Mouse (Mus musculus) erythroid progenitor cell, adult 5-6 weeks (primary cell): ENCODE measurements around the gene Matk. TPM values are rescaled to one million over a fixed set of nuclear protein-coding genes. Genes with fewer than 3 reads are reported as not detected.
"Not testable (repeated sequence)": the region's sequence is repeated elsewhere in the genome, so short reads cannot be mapped to it uniquely, and the experiment has no call there.

Experiments
- ATAC-seq: replicated peaks from 2 replicates; pipeline ENCODE4 v1.8.0; 2016; ENCODE audit warnings: moderate number of reproducible peaks, mild to moderate bottlenecking, moderate TSS enrichment, inconsistent platforms; ENCODE audit not compliant: poor library complexity, low FRiP score, severe bottlenecking
- total RNA-seq, 2 experiments: library from RNA; stranded (forward) in 1 of 2; stranded (reverse) in 1 of 2; fragments of 150-400 nt in 1 of 2; fragments of 186-747, 209-891 nt in 1 of 2; gene quantifications; 2 replicates each; pipeline versions ENCODE4 v1.2.3 to v1.2.4; 2015 to 2017; ENCODE audit warnings: low replicate concordance in 2 of 2

Gene Matk
- total RNA-seq (2015; ENCODE audit: low replicate concordance) (1.7 and 2.2 TPM in 2 replicates), total RNA-seq (2017; ENCODE audit: low replicate concordance) (1.5 and 1.7 TPM in 2 replicates)

DNA sequence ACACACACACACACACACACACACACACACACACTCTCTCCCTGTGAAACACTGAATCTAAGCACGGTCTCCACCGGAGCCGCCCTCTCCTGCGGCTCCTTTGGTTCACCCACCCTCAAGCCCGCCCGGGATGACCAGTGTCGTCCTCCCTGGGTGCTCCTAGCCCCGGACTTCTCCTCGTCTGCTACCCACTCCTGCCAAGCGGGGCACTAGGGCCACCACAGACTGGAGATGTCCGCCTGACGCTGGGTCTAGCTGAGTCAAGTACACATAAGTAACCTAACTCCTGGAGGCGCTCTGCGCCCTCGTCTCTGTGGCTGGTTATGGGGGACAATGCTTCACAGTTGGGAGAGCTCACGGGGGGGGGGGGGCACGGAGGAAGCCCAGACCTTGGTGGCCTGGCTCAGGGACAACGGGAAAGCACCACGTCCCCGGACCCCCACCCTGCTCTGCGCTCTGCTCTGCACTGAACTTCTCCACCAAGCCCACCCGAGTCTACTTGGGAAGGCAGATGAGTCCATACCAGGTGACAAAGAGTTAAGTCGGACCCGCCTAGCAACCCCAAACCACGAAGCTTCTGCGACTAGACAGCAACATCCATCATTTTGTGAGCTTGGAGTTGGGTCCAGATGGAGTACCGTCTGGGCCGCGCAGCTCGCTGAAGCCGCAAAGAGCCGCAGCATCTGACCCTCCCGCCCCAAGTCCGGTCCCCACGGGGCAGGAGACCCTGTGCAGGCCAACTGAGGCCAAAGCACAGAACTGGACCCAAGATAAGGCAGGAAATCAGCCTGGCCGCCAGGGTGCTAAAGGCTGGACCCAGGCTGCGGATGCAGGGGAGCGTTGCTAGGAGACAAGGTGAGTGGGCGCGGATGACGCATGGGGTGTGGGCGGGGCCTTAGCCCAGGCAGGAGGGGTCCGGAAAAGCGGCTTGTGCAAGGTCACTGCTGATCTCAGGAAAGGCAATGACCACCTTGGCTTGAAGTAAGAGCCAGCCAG is at the start of gene Matk:
Gene Matk, plus strand, starts transcription at position 512 of the 996 bp plus-strand sequence.
- no peak for ATAC-seq

DNA sequence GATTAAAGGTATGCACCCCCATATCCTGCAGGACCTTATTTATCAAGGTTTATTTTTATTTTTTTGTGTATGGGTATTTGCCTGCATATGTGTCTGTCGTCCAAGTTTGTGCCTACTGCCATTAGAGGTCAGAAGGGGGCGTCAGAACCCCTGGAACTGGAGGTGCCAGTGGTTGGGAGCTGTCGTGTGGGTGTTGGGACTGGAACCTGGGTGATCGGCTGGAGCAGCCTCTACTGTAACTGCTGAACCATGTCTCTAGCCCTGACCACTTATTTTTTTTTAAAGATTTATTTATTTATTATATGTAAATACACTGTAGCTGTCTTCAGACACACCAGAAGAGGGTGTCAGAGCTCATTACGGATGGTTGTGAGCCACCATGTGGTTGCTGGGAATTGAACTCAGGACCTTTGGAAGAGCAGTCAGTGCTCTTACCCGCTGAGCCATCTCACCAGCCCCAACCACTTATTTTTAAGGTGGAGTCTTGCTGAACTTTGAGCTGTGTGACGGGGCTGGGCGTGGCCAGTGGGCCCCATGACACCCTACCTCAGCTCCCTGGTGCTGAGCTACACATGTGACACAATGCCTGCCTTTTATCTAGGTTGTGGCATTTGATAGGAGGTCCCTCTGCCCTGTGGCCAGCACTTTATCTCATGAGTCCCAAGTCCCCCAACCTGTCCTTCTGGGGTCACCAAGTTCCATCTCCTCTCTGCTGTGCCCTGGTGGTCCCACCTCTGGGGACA is 49.6 kb upstream of the Matk start:
- ATAC-seq: no peak

DNA sequence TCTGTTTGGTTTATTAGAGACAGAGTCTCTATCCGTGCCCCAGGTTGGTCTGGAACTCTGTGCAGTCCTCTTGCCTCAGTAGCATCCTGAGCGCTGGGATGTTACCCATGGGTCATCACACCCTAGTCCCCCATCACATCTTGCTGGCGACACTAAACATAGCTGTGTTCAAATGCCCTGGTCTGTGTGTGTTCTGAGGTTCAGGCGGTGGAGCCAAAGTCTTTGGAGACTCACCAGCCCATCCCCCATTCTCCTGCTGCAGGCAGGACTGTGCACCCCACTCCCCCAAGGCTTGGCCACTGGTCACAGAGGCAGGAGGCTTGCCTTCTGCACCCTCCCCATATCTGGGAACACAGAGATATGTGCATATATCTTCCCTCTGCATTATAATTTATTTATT is 48.6 kb upstream of the Matk start:
- no peak for ATAC-seq

DNA sequence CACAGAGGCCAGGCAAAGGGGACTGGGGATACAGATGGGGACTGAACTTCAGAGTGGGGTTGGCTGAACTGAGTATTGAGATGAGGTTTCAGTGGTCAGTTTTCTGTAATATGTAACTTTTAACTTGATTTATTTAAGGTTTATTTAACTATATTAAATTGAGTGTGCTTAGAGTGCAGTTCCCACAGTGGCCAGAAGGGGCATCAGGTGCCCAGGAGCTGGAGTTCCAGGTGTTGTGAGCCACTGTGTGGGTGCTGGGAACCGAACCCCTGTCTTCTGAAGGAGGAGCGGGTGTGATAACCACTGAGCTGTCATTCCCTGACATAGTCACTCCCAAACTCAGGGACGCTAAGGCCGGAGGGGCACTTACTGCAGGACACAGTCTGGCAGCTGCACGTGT is 42.6 kb upstream of the Matk start:
- ATAC-seq: no peak

DNA sequence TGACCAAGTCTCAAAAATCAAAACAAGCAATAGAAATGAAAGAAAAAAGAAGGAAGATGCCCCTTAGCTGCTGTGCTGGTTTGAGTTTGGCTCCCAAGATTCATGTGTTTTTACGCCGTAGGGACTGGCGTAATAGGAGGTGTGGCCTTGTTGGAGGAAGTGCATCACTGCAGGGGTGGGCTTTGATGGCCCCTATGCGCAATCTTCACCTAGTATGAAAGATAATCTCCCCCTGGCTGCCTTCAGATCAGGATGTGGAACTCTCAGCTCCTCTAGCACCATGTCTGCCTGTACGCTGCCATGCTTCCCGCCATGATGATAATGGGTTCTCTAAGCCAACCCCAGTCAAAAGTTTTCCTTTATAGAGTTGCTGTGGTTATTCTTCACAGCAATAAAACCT is 36.5 kb upstream of the Matk start:
- no peak for ATAC-seq

DNA sequence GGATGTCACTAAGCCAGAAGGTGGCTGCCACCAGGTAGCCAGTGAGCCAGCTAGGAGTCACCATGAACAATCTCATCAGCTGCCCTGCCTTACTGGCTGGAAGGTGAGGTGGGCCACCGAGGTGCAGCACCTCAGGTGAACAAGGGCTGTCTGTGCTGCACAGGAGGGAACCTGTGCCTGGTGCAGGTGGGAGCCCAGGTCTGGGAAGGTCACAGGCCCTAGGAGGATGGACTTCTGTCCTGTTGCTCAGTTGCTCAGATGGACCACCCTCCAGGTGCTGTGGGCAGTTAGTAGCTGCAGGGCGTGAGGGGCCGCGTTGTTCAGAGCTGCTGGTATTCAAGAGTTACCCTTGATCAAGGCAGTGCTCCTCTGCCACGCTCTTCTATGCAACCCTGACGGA is 35.9 kb upstream of the Matk start:
- ATAC-seq: no peak

DNA sequence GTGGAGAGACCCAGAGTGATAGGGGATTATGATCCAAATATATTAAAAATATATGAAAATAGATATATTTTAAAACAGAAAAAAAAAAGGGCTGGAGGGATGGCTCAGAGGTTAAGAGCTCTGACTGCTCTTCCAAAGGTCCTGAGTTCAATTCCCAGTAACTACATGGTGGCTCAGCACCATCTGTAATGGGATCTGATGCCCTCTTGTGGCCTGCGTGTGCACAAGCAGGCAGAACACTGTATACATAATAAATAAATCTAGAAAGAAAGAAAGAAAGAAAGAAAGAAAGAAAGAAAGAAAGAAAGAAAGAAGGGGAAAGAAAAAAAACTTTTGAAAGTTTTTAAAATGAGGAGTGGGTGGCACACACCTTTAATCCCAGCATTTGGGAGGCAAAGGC is 35.5 kb upstream of the Matk start:
- ATAC-seq: not testable (repeated sequence)

DNA sequence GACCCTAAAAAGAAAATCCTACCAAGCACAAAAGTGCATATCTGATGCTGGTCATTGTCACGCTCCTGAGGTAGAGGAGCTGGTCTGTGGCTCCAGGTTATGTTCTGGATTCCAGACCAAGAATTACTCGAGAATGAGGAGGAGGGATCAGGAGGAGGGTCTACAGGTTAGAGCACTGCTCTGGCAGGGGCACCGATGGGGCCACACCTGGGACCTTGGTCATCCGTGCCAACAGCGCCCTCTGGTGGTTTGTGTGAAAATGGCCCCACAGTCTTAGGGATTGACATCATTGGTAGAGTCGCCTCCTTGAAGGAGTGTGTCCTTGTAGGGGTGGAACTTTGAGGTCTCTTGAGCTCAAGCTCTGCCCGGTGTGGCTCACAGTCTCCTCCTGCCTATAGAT is 34.8 kb upstream of the Matk start:
- peak; percentile 75 for ATAC-seq

DNA sequence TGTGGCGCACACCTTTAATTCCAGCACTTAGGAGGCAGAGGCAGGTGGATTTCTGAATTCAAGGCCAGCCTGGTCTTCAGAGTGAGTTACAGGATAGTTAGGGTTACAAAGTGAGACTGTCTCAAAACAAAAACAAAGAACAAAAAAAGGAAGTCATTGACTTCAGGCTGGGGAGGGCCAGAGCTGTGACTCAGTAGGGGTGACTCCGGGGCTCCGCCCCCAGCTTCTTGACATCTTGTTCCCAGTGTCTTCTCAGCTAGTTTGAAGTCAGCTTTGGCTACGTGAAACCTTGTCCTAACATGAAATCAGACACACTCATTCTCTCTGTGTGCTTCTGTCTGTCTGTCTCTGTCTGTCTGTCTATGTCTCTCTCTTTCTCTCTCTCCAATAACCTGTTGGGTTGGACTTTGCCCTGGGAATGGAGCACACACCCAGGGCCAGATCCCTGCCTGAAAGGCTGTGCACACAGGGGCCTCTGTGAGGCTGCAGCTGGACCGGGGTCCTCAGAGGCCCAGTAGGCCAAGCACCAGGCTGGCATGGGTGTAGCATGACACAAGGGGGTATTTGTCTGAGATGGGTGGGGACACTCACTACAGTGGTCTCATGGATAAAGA is 31.2 kb upstream of the Matk start:
- no peak for ATAC-seq

DNA sequence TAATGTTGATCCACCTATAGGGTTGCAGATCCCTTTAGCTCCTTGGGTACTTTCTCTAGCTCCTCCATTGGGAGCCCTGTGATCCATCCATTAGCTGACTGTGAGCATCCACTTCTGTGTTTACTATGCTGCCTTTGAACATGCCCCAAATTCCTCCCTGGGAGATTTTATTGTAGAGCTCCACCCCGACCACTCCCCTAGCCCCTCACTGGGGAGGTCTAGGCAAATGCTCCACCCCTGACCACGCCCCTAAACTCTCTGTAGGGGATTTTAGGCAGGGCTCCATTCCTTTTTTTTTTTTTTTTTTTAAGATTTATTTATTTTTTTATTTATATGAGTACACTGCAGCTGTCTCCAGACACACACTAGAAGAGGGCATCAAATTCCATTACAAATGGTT is 29.0 kb upstream of the Matk start:
- ATAC-seq: not testable (repeated sequence)

DNA sequence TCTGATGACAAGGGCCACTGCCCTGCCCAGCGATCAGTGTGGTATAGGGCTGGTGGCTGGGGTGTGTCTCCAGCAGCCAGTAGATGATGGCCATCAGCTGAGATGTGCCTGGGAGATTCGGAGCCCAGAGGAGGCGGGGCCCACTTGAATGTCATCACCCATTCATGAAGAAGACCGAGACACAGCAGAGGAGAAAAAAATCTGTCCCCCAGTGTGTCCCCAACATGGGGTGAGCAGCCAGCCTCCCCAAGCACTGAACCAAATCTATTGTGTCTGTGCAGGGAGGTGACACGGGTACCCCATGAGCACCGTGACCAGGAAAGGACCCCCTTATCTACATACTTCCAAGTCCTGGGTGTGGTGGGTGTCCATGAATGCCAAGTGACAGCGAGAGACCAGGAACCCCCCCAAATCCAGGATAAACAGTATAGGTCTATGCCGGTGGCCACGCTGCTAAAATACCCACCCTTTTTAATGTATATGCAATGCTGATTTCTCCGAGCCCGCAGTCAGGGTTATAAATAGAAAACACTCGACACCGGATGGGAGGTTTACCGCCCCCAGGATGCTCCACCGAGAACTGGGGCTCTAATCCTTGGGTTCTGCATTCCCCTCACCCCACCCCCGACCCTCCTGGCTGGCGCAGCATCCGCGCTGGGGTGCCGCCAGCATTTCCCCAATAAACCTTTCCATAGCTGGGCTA is 22.8 kb upstream of the Matk start:
- no peak for ATAC-seq

DNA sequence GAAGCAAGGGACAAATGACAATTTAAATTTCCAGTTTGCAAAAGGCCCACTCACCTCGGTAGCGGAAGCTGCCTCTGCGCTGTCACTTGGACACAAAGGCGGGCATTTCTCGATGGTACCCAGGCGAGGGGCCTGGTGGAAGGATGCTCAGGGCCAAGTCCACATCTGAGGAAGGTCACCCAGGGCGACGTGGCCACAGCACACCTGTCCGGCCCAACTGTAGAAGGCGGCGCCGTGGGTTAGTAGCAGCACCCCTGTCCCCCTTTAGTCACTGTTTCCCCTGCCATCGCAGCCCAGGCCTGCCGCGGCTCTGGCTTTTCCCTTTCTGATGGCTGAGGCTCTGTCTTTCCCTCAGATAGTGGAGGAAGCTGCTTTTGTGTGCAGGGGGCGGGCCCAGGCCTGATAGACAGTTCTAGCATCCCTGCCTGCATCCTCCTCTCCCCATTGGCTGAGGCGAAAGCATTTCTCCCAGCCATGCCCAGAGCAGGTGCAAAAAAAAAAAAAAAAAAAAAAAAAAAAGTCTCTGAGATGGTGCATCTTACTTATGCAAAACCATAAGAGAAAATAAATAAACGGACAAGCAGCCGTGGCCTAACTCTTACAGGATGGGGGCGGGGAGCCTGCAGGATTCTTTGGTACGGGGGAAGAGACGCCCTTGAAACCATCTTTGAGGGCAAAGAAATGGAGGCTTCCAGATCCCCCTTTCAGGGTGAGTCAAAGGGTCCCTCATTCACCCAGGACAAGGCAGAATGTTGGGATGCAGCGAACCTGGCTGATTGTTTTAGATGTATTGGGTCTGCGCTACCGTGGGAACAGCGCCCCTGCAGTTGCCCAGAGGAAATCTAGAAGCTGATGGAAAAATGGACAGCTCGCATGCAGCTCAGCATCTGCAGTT is 22.1 kb upstream of the Matk start, which contains the start of gene Atcay:
Gene Atcay, minus strand, starts transcription at position 396 of the 895 bp plus-strand sequence.
- ATAC-seq: no peak

DNA sequence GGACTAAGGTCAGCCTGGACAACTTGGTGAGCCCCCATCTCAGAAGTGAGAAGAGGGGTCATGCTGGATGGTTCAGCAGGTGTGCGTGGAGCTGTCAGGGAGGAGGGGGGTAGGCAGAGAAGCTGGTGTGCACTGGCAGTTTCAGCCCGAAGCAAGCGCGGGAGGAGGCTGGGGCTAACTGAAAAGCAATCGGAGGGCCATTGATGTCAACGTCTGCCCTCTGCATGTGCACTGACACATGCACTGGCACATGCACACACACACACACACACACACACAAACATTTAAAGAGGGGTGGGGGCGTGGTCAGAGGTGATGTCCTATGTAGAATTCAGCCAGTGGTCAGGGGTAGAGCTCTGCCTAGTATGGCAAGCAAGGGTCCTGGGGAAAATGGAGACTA is 21.3 kb upstream of the Matk start:
- ATAC-seq: no peak

DNA sequence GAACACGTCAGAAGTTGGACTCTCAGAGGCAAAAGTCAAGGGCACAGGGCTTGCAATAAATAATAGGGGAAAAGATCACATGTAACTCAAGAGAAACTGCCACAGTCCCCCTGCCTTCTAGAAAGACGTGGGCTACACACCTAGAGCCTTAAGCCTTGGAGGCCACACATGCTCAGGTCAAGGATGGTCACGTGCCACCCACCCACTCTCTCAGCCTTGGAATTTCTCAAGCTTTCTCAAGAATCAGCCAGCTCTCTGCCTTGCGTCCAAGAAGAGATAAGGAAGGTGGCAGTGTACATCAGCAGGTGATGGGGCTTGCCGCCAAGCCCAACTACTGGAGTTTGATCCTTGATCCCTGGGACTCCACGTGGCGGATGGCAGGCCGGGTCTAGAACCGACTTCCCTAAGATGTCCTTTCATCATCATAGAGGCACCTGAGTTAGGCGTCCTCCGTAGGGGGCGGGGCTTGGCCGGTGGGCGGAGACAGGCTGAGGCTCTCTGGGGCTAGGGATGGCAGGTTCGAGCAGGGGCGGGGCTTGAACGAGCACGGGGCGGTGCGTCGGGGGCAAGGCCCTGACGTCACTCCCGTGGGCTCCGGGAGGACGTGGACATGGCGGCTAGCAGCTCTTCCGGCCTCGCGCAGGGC is 20.0 kb upstream of the Matk start, which contains the start of gene Zfr2:
Gene Zfr2, plus strand, starts transcription at position 576 of the 646 bp plus-strand sequence.
- peak; percentile 77 for ATAC-seq

DNA sequence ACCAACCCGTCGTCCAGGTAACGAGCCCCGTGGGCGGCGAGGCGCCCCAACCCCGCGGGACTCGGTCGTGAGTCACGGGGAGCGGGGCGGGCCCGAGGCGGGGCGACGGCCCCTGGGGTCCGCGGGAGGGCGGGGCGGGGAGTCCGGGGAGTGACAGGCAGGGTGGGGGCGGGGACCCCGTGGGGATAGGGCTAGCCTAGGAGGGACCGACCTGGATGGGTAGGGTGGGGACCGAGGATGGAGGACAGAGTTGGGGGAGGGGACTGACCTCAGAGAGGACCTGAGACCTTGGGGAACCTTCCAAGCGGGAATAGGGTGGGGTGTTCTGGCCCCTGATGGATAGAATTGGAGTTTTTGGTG is 19.5 kb upstream of the Matk start:
- no peak for ATAC-seq

DNA sequence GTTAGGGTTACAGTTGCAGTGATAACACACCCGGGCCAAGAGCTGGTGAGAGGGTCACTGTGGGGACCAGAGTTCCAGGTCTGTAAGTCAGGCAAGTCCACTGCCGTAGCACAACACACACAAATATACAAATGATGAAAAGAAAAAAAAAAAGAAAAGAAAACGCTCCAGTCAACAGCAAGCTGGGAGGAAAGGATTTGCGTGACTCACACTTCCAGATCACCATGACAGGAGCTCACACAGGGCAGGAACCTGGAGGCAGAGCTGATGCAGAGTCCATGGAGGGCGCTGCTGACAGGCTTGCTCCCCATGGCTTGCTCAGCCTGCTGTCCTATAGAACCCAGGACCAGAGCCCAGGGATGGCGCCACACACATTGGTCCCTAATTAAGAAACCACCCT is 18.5 kb upstream of the Matk start:
- ATAC-seq: no peak

DNA sequence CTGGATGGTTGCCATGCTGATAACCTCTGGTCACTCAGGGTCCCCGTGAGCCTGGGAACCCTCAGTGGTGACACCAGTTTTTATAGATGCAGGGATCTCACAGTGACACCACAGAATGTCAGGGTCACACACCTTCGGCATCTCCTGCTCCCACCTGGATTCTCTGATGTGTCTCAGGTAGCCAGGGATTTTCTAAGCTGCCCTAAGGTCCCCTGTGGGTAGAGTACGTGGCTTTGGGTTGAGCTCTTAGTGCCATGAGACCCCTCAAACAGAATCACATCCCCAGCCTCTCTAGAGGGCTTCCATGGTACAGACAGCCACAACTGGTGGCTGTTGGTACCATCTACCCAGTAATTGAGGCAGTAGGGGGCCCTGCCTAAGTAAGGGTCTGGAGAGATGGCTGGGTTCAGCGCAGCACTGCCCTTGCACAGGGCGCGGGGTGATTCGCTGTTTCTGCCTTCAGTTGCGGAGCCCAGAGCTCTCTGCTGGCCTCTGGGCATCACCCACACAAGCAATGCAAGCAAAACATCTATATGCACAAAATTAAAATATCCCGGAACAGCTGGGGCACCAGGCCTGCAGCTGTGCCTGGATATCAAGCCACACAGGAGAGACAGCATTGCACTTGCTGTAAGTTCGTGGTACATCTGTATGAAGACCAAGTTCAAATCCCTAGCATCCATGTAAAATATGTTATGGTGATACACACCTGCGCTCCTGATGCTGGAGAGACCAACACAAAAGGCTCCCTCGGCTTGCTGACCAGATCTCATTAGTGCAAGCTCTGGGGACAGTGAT is 16.1 kb upstream of the Matk start:
- no peak for ATAC-seq
